9 mouse cellular contexts compared by ENCODE assay signal in genomic region chr16:8459098-8459497, GRCm38 (mm10). TPM values are rescaled to one million over a fixed set of nuclear protein-coding genes. Genes with fewer than 3 reads are reported as not detected.
DNase-seq lines count a peak whose midpoint lies in the region; TF ChIP-seq lines count a peak whose summit lies in the region.
"Had no signal": no experiment of that assay in that cellular context is flagged by ENCODE, and none has a peak within 500 bp of the region (broad histone marks: within the 10 kb centered on the region; RNA-seq: fewer than 3 reads in every experiment).

No protein-coding gene starts in this region.

- no peaks in the 10 kb centered on the region for H3K36me3 ChIP-seq in liver, adult 2 months (ENCODE audit: control insufficient read depth, insufficient read depth, low read length)

- DNase-seq in ovary, postnatal 36 days (ENCODE audit: low spot score) = peak; percentile 40
- DNase-seq in ovary, adult 18-20 months (ENCODE audit: low spot score) = no peak
- peak; percentile 59 for DNase-seq in adipocyte (ENCODE audit: low spot score)
- peak; percentile 81 for DNase-seq in embryo, embryonic 10.5 days (ENCODE audit: low spot score)
- DNase-seq in induced T-regulatory cell, adult 2 months (ENCODE audit: low read depth) = peak; percentile 83
- DNase-seq in liver, adult 2 months (ENCODE audit: extremely low read depth, low read depth, low spot score) = peak; percentile 38
- DNase-seq in right cerebral cortex, adult 2 months (ENCODE audit: low spot score in 2 of 2) = peak; percentile 57 to 66

- 20% methylated on average over 6 of the region's 6 CpGs for WGBS in liver, adult 2 months

- no peaks in the 10 kb centered on the region for H3K27me3 ChIP-seq in liver, adult 2 months (ENCODE audit: control insufficient read depth, insufficient read depth, low read length)

- H3K27ac ChIP-seq in liver, adult 2 months (replicated peaks; ENCODE audit: insufficient read depth, low read depth, low read length) = no peak overlapping the region

- TF ChIP-seq POLR2A in liver, adult 2 months (IDR thresholded peaks at IDR 0.05; ENCODE audit: extremely low read depth, insufficient read depth, low read length) = no peak

- H3K4me1 ChIP-seq in liver, adult 2 months (ENCODE audit: control insufficient read depth, insufficient read depth, low read length) = no peaks in the 10 kb centered on the region

- no peak overlapping the region; the same call in 1 of the 2 replicates for H3K4me3 ChIP-seq in liver, adult 2 months (ENCODE audit: insufficient read depth, low read depth, low read length)

- H3K79me2 ChIP-seq in liver, adult 2 months (ENCODE audit: control insufficient read depth, insufficient read depth, low read length) = no peaks in the 10 kb centered on the region

- no peak overlapping the region for H3K9ac ChIP-seq in liver, adult 2 months (ENCODE audit: low read depth, low read length)

- peak; percentile 84 for TF ChIP-seq CTCF in liver, adult 2 months (IDR thresholded peaks at IDR 0.05; ENCODE audit: low read depth, low read length)

RNA-seq across cellular contexts. Expression of gene Mettl22, which starts 11.5 kb away (rescaled TPM):
- 14.9 and 17.2 TPM in 2 replicates for total RNA-seq in liver, adult 2 months (2014; rRNA removed)
- polyA plus RNA-seq in liver, adult 2 months (2012; rRNA removed) = 23.1 and 29.0 TPM in 2 replicates

RNA-seq across cellular contexts. Expression of gene Tmem114, which starts 34.2 kb away (rescaled TPM):
- not detected in 2 replicates for total RNA-seq in liver, adult 2 months (2014; rRNA removed)
- polyA plus RNA-seq in liver, adult 2 months (2012; rRNA removed) = not detected in 2 replicates
- polyA plus RNA-seq: heart, embryonic 16.5 days; stomach, embryonic 16.5 days had no signal

RNA-seq across cellular contexts. Expression of gene Abat, which starts 54.1 kb away (rescaled TPM):
- 150 and 169 TPM in 2 replicates for total RNA-seq in liver, adult 2 months (2014; rRNA removed)
- polyA plus RNA-seq in liver, adult 2 months (2012; rRNA removed) = 168 and 227 TPM in 2 replicates
